Mouse (Mus musculus) stomach, embryonic 16.5 days (tissue): Measurements from ENCODE around the gene Tmprss13. TPM values are rescaled to one million over a fixed set of nuclear protein-coding genes. Genes with fewer than 3 reads are reported as not detected.

ENCODE experiments used
- ATAC-seq: fragments of 200-750 bp; cut with Nextera tagmentation; 2 replicates; pipeline ENCODE4 v1.8.0; 2017; ENCODE audit warnings: moderate number of reproducible peaks, moderate TSS enrichment; ENCODE audit not compliant: insufficient read depth, low FRiP score
- H3K27ac ChIP-seq: fragments of 300-500 bp; sonication (generic); 2 replicates; pipeline ENCODE4 v1.5.1; 2014; ENCODE audit warnings: low read length
- H3K27me3 ChIP-seq: fragments of 300-500 bp; sonication (generic); 2 replicates; pipeline ENCODE4 v1.6.1; 2014; ENCODE audit warnings: low read length, control low read depth, mixed read lengths; ENCODE audit not compliant: control insufficient read depth, insufficient read depth
- H3K36me3 ChIP-seq: fragments of 300-500 bp; sonication (generic); 2 replicates; pipeline ENCODE4 v1.6.1; 2014; ENCODE audit warnings: low read length; ENCODE audit not compliant: control insufficient read depth, insufficient read depth
- H3K4me1 ChIP-seq: fragments of 300-500 bp; sonication (generic); 2 replicates; pipeline ENCODE4 v1.6.1; 2014; ENCODE audit warnings: low read length, control low read depth, mixed read lengths; ENCODE audit not compliant: control insufficient read depth, insufficient read depth
- H3K4me2 ChIP-seq: fragments of 300-500 bp; sonication (generic); 2 replicates; pipeline ENCODE4 v1.6.1; 2014; ENCODE audit warnings: low read depth, low read length, mixed read lengths
- H3K4me3 ChIP-seq: fragments of 300-500 bp; sonication (generic); replicated peaks from 2 replicates; pipeline ENCODE4 v1.5.1; 2014; ENCODE audit warnings: mild to moderate bottlenecking, low read length
- H3K9ac ChIP-seq: fragments of 300-500 bp; sonication (generic); 2 replicates; pipeline ENCODE4 v1.6.1; 2014; ENCODE audit warnings: low read length
- H3K9me3 ChIP-seq: fragments of 300-500 bp; sonication (generic); replicated peaks from 2 replicates; pipeline ENCODE4 v1.6.1; 2016; ENCODE audit warnings: low read length, control low read depth; ENCODE audit not compliant: control insufficient read depth
- WGBS: fragments of 180-500 bp; shearing (Covaris S2); extraction: QIAGEN DNeasy Blood & Tissue Kit; methylation state at CpG from one replicate; pipeline ENCODE4 v1.1.7; 2014; 5-methylcytosine and 5-hydroxymethylcytosine counted together
- polyA plus RNA-seq: library from polyadenylated mRNA; unstranded; fragments of >200 nt; fragmentation: Nextera tagmentation; extraction: Ambion mirVana; gene quantifications from 2 replicates; pipeline ENCODE4 v1.2.1, GENCODE M21; 2015

Gene Tmprss13
- polyA plus RNA-seq, 1 experiment from 2014 or later = 8.2 TPM

GRCm38 (mm10) chr9:45299231-45300006, 19.5 kb upstream of the Tmprss13 start:
- Histone ChIP-seq H3K36me3 (no peaks in the 10 kb centered on the region), H3K4me2 (no peak overlapping the region), H3K9ac (no peak overlapping the region), H3K27me3 (no peaks in the 10 kb centered on the region), H3K9me3 (0 out of 2 replicates have a peak, but pooled peaks cover 4% of the 10 kb centered on the region), H3K27ac (no peak overlapping the region), H3K4me3 (no peak overlapping the region), H3K4me1 (no peaks in the 10 kb centered on the region)
- WGBS = 76% methylated on average over 11 of the region's 11 CpGs
- no peak for ATAC-seq

- 8% methylated on average over 20 of the region's 20 CpGs for WGBS
- Histone ChIP-seq H3K27ac (0 out of 2 replicates have a peak overlapping the region, but pooled peaks have one; percentile 11), H3K9me3 (0 out of 2 replicates have a peak, but pooled peaks cover 4% of the 10 kb centered on the region), H3K4me2 (peak overlapping the region; percentile 55), H3K36me3 (no peaks in the 10 kb centered on the region), H3K9ac (peak overlapping the region; percentile 37), H3K27me3 (no peaks in the 10 kb centered on the region), H3K4me1 (no peaks in the 10 kb centered on the region), H3K4me3 (peak overlapping the region; percentile 36)
- ATAC-seq = peak; percentile 94
These were observed 18.3 kb upstream of the Tmprss13 start for GRCm38 (mm10) chr9:45300422-45301104.

- Histone ChIP-seq H3K9ac (no peak overlapping the region), H3K27ac (no peak overlapping the region), H3K4me3 (no peak overlapping the region), H3K9me3 (0 out of 2 replicates have a peak, but pooled peaks cover 4% of the 10 kb centered on the region), H3K4me2 (no peak overlapping the region), H3K4me1 (no peaks in the 10 kb centered on the region), H3K27me3 (no peaks in the 10 kb centered on the region), H3K36me3 (no peaks in the 10 kb centered on the region)
- WGBS = 80% methylated on average over 8 of the region's 8 CpGs
- ATAC-seq = no peak
These were observed 17.1 kb upstream of the Tmprss13 start for GRCm38 (mm10) chr9:45301771-45302170.

GRCm38 (mm10) chr9:45306746-45307410, 12.0 kb upstream of the Tmprss13 start:
- Histone ChIP-seq H3K4me1 (no peaks in the 10 kb centered on the region), H3K9ac (no peak overlapping the region)
- 82% methylated on average over 12 of the region's 12 CpGs for WGBS

GRCm38 (mm10) chr9:45308521-45308920, 10.4 kb upstream of the Tmprss13 start:
- Histone ChIP-seq H3K9ac (no peak overlapping the region), H3K36me3 (no peaks in the 10 kb centered on the region), H3K4me1 (no peaks in the 10 kb centered on the region), H3K27me3 (no peaks in the 10 kb centered on the region), H3K4me2 (no peak overlapping the region), H3K4me3 (no peak overlapping the region), H3K27ac (no peak overlapping the region), H3K9me3 (no peaks in the 10 kb centered on the region)
- ATAC-seq = no peak
- 73% methylated on average over 5 of the region's 5 CpGs for WGBS

More at GRCm38 (mm10) chr9:45306746-45307410, 12.0 kb upstream of the Tmprss13 start:
- Histone ChIP-seq H3K9me3 (no peaks in the 10 kb centered on the region), H3K27ac (no peak overlapping the region), H3K27me3 (no peaks in the 10 kb centered on the region), H3K4me3 (no peak overlapping the region), H3K4me2 (no peak overlapping the region), H3K36me3 (no peaks in the 10 kb centered on the region)
- ATAC-seq = no peak

GRCm38 (mm10) chr9:45311858-45312257, 7.0 kb upstream of the Tmprss13 start:
- H3K4me3 ChIP-seq = no peak overlapping the region
- WGBS = 74% methylated on average over 6 of the region's 6 CpGs
- no peaks in the 10 kb centered on the region for H3K36me3 ChIP-seq
- no peaks in the 10 kb centered on the region for H3K27me3 ChIP-seq
- H3K4me2 ChIP-seq = no peak overlapping the region
- H3K9me3 ChIP-seq = no peaks in the 10 kb centered on the region
- no peak overlapping the region for H3K9ac ChIP-seq
- ATAC-seq = no peak
- no peaks in the 10 kb centered on the region for H3K4me1 ChIP-seq
- H3K27ac ChIP-seq = no peak overlapping the region

GRCm38 (mm10) chr9:45313913-45314312, 5.0 kb upstream of the Tmprss13 start:
- WGBS = 76% methylated on average over 3 of the region's 3 CpGs
- H3K4me2 ChIP-seq = no peak overlapping the region
- no peak overlapping the region for H3K9ac ChIP-seq
- no peaks in the 10 kb centered on the region for H3K27me3 ChIP-seq
- no peak for ATAC-seq
- no peaks in the 10 kb centered on the region for H3K36me3 ChIP-seq
- no peak overlapping the region for H3K27ac ChIP-seq
- H3K4me3 ChIP-seq = no peak overlapping the region
- peaks cover 13% of the 10 kb centered on the region for H3K4me1 ChIP-seq
- no peaks in the 10 kb centered on the region for H3K9me3 ChIP-seq

- H3K36me3 ChIP-seq = no peaks in the 10 kb centered on the region
- H3K9me3 ChIP-seq = no peaks in the 10 kb centered on the region
- no peak overlapping the region for H3K4me3 ChIP-seq
- H3K4me2 ChIP-seq = no peak overlapping the region
- peak; percentile 42; the same call in 1 of the 2 replicates for ATAC-seq
- H3K4me1 ChIP-seq = peaks cover 13% of the 10 kb centered on the region
- H3K9ac ChIP-seq = no peak overlapping the region
- H3K27ac ChIP-seq = no peak overlapping the region; the same call in 1 of the 2 replicates
- 39% methylated on average over 3 of the region's 3 CpGs for WGBS
- H3K27me3 ChIP-seq = no peaks in the 10 kb centered on the region
These were observed 1.3 kb upstream of the Tmprss13 start for GRCm38 (mm10) chr9:45317635-45318034.

GRCm38 (mm10) chr9:45321465-45321864, 2.6 kb downstream of the Tmprss13 start:
- no peaks in the 10 kb centered on the region for H3K36me3 ChIP-seq
- H3K27ac ChIP-seq = no peak overlapping the region
- no peaks in the 10 kb centered on the region for H3K9me3 ChIP-seq
- 84% methylated on average over 6 of the region's 6 CpGs for WGBS
- no peak overlapping the region for H3K4me2 ChIP-seq
- H3K27me3 ChIP-seq = no peaks in the 10 kb centered on the region
- H3K4me1 ChIP-seq = peaks cover 16% of the 10 kb centered on the region
- no peak overlapping the region for H3K9ac ChIP-seq
- no peak for ATAC-seq
- no peak overlapping the region for H3K4me3 ChIP-seq
